Mouse (Mus musculus): ENCODE measurements around the gene Eno2. TPM values are rescaled to one million over a fixed set of nuclear protein-coding genes. Genes with fewer than 3 reads are reported as not detected.
"Not testable (repeated sequence)": the region's sequence is repeated elsewhere in the genome, so short reads cannot be mapped to it uniquely, and the experiment has no call there.

Eno2 gene
- polyA plus RNA-seq, 1 experiment from 2014 or later, result 3.5 TPM

DNA sequence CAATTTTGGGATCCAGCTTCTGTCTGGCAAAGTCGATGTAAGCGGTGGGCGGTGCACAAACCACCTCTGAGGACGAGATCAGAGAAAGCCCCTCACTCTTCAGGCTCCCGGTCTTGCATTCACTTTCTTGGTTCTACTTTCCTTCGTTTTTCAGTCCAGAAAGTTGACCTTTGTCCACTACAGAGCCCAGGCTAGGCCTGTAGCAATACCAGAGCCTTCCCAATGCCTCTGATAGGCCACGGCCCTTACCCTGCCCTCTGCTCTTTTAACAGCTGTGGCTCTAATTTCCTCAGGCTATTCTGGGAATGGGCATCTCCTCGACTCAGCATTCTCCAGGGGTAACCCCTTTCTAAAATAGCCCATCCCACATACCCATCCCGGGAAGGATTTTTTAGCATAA lies 43.4 kb upstream of the Eno2 start:
- Histone ChIP-seq H3K36me3 (ENCODE audit: control insufficient read depth, insufficient read depth, low read length) (peaks cover 22% of the 10 kb centered on the region), H3K27ac (ENCODE audit: low read length) (peak overlapping the region; percentile 94), H3K27me3 (ENCODE audit: control insufficient read depth, insufficient read depth, low read depth, low read length) (no peaks in the 10 kb centered on the region), H3K4me3 (ENCODE audit: low read length) (peak overlapping the region; percentile 82), H3K4me1 (replicated peaks; ENCODE audit: control insufficient read depth, insufficient read depth, low read length) (peaks cover 35% of the 10 kb centered on the region), H3K4me2 (ENCODE audit: low read depth, low read length) (peak overlapping the region; percentile 78), H3K9me3 (ENCODE audit: control insufficient read depth, low read length) (no peaks in the 10 kb centered on the region), H3K9ac (ENCODE audit: low read length) (peak overlapping the region; percentile 89)
- ATAC-seq (ENCODE audit: low read depth), result no peak
- 11% methylated on average over 9 of the region's 9 CpGs for WGBS

DNA sequence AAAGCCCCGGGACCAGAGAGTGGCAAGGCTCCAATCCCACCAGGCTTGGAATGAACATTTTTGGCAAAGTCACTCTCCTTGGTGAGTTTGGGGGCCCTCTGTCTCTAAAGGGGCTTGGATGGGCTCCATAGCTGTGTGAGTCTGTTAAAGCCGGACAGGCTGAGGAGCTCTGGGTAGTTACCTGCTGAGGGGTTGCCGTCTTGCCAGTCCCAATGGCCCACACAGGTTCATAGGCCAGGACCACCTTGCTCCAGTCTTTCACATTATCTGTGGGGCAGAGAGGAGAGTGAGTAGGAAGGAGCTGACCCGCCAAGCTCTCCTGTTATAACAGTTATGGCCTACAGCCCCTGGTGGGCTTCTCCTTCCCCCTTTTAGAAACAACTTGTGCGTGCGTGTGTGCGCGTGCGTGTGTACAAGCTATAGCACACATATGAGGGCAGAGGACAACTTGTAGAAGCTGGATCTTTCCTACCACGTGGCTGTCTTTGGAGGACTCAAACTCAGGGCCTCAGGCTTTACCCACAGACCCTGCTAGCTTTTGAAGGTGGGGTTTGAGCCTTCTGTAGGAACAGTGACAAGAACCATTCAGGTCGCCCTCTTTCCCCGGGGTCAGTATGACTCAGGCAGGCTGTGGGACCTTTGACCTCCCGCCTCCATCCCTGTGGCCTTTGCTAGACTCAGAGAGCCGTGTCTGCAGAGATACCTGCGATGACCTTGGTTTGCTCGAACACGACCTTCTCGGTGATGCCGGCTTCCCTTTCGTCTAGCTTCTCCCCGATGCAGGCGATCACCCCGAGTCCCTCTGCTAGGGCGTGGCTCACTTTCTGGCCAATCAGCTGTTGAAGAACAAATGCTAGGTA lies 42.5 kb upstream of the Eno2 start:
- 69% methylated on average over 24 of the region's 24 CpGs for WGBS
- Histone ChIP-seq H3K4me1 (replicated peaks; ENCODE audit: control insufficient read depth, insufficient read depth, low read length) (peaks cover 35% of the 10 kb centered on the region), H3K27ac (ENCODE audit: low read length) (no peak overlapping the region; the same call in 1 of the 2 replicates)

DNA sequence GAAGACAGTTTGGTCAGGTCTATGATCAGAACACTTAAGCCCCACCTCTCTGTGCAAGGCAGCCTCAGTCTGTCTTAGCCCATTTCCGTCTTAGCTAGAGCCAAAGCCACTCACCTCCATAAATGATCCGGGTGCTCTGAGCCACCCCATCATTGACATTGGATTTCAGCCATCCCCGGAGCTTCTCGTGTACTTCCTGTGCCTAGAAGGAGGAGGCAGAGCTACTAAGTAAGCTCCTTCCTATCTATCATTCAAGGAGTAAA lies 41.9 kb upstream of the Eno2 start:
- no peaks in the 10 kb centered on the region for H3K9me3 ChIP-seq (ENCODE audit: control insufficient read depth, low read length)
- no peak overlapping the region for H3K4me3 ChIP-seq (ENCODE audit: low read length)
- H3K27me3 ChIP-seq (ENCODE audit: control insufficient read depth, insufficient read depth, low read depth, low read length), result no peaks in the 10 kb centered on the region
- ATAC-seq (ENCODE audit: low read depth), result no peak
- no peak overlapping the region for H3K27ac ChIP-seq (ENCODE audit: low read length)
- peaks cover 39% of the 10 kb centered on the region for H3K4me1 ChIP-seq (replicated peaks; ENCODE audit: control insufficient read depth, insufficient read depth, low read length)
- WGBS, result 56% methylated on average over 4 of the region's 4 CpGs
- H3K36me3 ChIP-seq (ENCODE audit: control insufficient read depth, insufficient read depth, low read length), result peaks cover 12% of the 10 kb centered on the region
- no peak overlapping the region for H3K4me2 ChIP-seq (ENCODE audit: low read depth, low read length)
- no peak overlapping the region for H3K9ac ChIP-seq (ENCODE audit: low read length)

More for the DNA sequence above, 42.5 kb upstream of the Eno2 start:
- no peak for ATAC-seq (ENCODE audit: low read depth)
- peak overlapping the region; percentile 89 for H3K9ac ChIP-seq (ENCODE audit: low read length)
- no peaks in the 10 kb centered on the region for H3K9me3 ChIP-seq (ENCODE audit: control insufficient read depth, low read length)
- H3K4me2 ChIP-seq (ENCODE audit: low read depth, low read length), result peak overlapping the region; percentile 78
- H3K27me3 ChIP-seq (ENCODE audit: control insufficient read depth, insufficient read depth, low read depth, low read length), result no peaks in the 10 kb centered on the region
- peak overlapping the region; percentile 82 for H3K4me3 ChIP-seq (ENCODE audit: low read length)
- H3K36me3 ChIP-seq (ENCODE audit: control insufficient read depth, insufficient read depth, low read length), result peaks cover 14% of the 10 kb centered on the region

DNA sequence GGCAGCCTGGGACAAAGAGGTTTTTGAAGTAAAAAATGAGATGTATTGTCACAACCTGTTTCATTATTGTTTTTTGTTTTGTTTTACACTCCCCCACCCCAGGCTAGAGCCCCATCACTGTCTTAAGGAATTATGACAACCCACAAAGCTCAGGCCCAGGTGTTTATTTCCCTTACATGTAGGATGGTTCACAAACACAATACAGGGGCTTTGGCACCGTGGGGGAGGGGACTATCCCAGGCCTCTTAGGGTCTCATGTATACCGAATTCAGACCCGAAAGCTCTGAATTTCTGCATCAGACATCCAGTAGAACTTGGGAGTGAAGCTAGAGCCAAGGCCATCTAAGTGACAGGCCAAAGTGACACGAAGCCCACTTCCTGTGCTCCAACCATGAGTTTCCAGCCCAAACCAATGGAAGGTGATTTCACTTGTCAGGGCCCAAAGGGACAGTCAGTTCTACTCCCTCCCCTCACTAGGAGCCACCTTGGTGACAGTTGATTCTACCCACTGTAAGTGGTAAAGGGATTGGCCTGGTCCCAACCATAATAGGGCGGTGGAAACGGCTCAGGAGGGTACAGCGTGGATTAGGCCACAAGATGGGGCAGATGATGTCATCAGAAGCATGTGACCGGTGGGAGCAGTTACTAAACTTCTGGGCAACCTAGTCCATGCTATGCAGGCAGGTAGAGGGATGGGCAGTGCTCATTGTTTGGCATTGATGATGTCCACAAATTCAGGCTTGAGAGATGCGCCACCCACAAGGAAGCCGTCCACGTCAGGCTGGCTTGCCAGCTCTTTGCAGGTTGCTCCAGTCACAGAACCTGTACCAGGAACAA lies 41.3 kb upstream of the Eno2 start:
- H3K9ac ChIP-seq (ENCODE audit: low read length); H3K27me3 ChIP-seq (ENCODE audit: control insufficient read depth, insufficient read depth, low read depth, low read length); H3K9me3 ChIP-seq (ENCODE audit: control insufficient read depth, low read length); H3K27ac ChIP-seq (ENCODE audit: low read length); ATAC-seq (ENCODE audit: low read depth); H3K4me2 ChIP-seq (ENCODE audit: low read depth, low read length); H3K4me3 ChIP-seq (ENCODE audit: low read length): not testable (repeated sequence)
- 83% methylated on average over 10 of the region's 11 CpGs for WGBS
- Histone ChIP-seq H3K36me3 (ENCODE audit: control insufficient read depth, insufficient read depth, low read length) (peaks cover 12% of the 10 kb centered on the region), H3K4me1 (replicated peaks; ENCODE audit: control insufficient read depth, insufficient read depth, low read length) (peaks cover 42% of the 10 kb centered on the region)

DNA sequence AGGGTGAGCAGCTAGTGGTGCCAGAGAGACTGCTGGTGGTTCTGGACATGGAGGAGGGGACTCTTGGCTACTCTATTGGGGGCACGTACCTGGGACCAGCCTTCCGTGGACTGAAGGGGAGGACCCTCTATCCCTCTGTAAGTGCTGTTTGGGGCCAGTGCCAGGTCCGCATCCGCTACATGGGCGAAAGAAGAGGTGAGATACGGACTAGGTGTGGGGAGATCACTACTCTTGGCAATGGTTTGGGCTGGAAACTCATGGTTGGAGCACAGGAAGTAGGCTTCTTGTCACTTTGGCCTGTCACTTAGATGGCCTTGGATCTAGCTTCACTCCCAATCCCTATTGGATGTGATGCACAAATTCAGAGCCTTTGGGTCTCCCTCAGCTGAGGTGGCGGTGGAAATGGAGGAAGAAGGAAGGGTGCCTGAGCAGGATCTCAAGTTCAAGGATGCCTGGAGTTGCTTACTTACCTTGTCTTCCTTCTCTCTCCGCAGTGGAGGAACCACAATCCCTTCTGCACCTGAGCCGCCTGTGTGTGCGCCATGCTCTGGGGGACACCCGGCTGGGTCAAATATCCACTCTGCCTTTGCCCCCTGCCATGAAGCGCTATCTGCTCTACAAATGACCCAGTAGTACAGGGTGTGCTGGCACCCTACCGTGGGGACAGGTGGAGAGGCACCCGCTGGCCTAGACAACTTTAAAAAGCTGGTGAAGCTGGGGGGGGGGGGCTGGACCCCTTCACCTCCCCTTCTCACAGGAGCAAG lies 40.5 kb upstream of the Eno2 start:
- Histone ChIP-seq H3K27ac (ENCODE audit: low read length) (peak overlapping the region; percentile 96), H3K4me2 (ENCODE audit: low read depth, low read length) (peak overlapping the region; percentile 98), H3K9ac (ENCODE audit: low read length) (peak overlapping the region; percentile 84), H3K4me1 (replicated peaks; ENCODE audit: control insufficient read depth, insufficient read depth, low read length) (peaks cover 40% of the 10 kb centered on the region), H3K36me3 (ENCODE audit: control insufficient read depth, insufficient read depth, low read length) (peaks cover 12% of the 10 kb centered on the region), H3K27me3 (ENCODE audit: control insufficient read depth, insufficient read depth, low read depth, low read length) (no peaks in the 10 kb centered on the region), H3K9me3 (ENCODE audit: control insufficient read depth, low read length) (no peaks in the 10 kb centered on the region), H3K4me3 (ENCODE audit: low read length) (peak overlapping the region; percentile 77)
- WGBS, result 46% methylated on average over 14 of the region's 14 CpGs
- no peak for ATAC-seq (ENCODE audit: low read depth)

DNA sequence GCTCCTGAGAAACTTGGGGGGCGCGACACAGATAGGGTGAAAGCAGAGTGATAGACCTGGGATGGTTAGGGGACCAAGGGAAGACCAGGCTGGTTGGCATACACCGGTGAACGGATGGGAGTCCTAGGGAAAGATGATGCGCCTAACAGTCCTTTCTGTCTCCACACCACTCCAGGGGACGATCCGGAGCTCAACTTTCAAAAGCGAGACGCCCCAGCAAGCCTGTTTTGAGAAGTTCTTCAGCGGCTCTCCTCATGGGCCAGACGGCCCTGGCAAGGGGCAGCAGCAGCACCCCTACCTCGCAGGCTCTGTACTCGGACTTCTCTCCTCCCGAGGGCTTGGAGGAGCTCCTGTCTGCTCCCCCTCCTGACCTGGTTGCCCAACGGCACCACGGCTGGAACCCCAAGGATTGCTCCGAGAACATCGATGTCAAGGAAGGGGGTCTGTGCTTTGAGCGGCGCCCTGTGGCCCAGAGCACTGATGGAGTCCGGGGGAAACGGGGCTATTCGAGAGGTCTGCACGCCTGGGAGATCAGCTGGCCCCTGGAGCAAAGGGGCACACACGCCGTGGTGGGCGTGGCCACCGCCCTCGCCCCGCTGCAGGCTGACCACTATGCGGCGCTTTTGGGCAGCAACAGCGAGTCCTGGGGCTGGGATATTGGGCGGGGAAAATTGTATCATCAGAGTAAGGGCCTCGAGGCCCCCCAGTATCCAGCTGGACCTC lies 39.7 kb upstream of the Eno2 start:
- H3K4me3 ChIP-seq (ENCODE audit: low read length), result peak overlapping the region; percentile 77
- no peaks in the 10 kb centered on the region for H3K27me3 ChIP-seq (ENCODE audit: control insufficient read depth, insufficient read depth, low read depth, low read length)
- H3K27ac ChIP-seq (ENCODE audit: low read length), result peak overlapping the region; percentile 96
- peak overlapping the region; percentile 98 for H3K4me2 ChIP-seq (ENCODE audit: low read depth, low read length)
- H3K9ac ChIP-seq (ENCODE audit: low read length), result peak overlapping the region; percentile 84
- ATAC-seq (ENCODE audit: low read depth), result peak; percentile 26
- under 1% methylated on average over 35 of the region's 35 CpGs for WGBS
- H3K36me3 ChIP-seq (ENCODE audit: control insufficient read depth, insufficient read depth, low read length), result peaks cover 12% of the 10 kb centered on the region
- H3K4me1 ChIP-seq (replicated peaks; ENCODE audit: control insufficient read depth, insufficient read depth, low read length), result peaks cover 33% of the 10 kb centered on the region
- no peaks in the 10 kb centered on the region for H3K9me3 ChIP-seq (ENCODE audit: control insufficient read depth, low read length)

DNA sequence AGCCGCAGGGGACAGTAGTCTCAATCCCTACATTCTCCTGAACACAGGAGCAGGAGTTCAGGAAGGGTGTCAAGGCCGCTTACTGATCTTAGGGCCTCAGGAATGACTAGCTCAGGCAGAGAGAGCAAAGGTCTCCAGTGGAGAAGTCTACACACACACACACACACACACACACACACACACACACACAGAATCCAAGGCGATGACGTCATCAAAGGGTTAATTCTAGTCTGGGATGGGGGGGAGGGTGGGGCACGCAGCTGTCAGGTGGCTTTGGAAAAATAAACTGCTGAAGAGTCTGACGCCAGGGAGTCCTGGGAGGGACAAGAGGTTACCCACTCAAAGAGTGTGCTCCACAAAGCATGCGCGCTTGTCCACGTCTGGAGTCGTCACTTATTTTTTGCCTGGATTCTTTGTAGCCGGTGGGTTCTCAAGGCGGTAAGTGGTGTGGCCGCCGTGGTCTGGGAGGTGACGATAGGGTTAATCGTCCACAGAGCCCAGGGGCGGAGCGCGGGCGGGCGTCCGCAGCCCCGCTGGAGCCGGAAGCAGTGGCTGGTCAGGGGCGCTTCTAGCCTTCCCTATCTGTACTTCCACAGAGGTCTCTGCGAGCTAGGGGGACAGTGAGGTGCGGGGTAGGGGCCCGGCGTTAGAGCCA lies 39.0 kb upstream of the Eno2 start, which contains the start of gene Spsb2:
Spsb2 (plus strand) TSS at position 304 of the 655 bp plus-strand sequence.
- peak within 1 kb of the TSS; percentile 98 for H3K4me2 ChIP-seq (ENCODE audit: low read depth, low read length)

DNA sequence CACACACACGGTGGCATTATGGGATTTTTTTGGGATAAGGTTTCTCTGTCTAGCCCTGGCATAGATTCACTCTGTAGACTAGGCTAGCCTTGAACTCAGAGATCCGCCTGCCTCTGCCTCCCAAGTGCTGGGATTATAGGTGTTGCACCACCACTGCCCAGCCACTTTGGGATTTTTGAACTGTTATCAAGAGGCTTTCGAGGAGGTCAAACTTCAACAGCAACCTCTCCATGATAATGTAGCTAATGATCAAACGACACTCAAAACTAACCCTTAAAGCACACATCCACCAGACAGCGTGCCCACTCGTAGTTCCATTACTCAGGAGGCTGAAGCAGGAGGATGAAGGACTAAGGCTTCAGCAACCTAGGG lies 38.5 kb upstream of the Eno2 start:
- Histone ChIP-seq H3K27ac (ENCODE audit: low read length) (peak overlapping the region; percentile 96), H3K4me3 (ENCODE audit: low read length) (peak overlapping the region; percentile 77), H3K9me3 (ENCODE audit: control insufficient read depth, low read length) (no peaks in the 10 kb centered on the region), H3K36me3 (ENCODE audit: control insufficient read depth, insufficient read depth, low read length) (peaks cover 12% of the 10 kb centered on the region), H3K4me1 (replicated peaks; ENCODE audit: control insufficient read depth, insufficient read depth, low read length) (peaks cover 31% of the 10 kb centered on the region), H3K9ac (ENCODE audit: low read length) (peak overlapping the region; percentile 84), H3K27me3 (ENCODE audit: control insufficient read depth, insufficient read depth, low read depth, low read length) (no peaks in the 10 kb centered on the region), H3K4me2 (ENCODE audit: low read depth, low read length) (peak overlapping the region; percentile 98)
- ATAC-seq (ENCODE audit: low read depth), result no peak
- WGBS, result 59% methylated on average over 6 of the region's 6 CpGs

More for the DNA sequence above, 39.0 kb upstream of the Eno2 start, which contains the start of gene Spsb2:
- ATAC-seq (ENCODE audit: low read depth), result peak; percentile 72
- peak within 1 kb of the TSS; percentile 84 for H3K9ac ChIP-seq (ENCODE audit: low read length)
- no peaks in the 10 kb centered on the region for H3K9me3 ChIP-seq (ENCODE audit: control insufficient read depth, low read length)
- peaks cover 31% of the 10 kb centered on the region for H3K4me1 ChIP-seq (replicated peaks; ENCODE audit: control insufficient read depth, insufficient read depth, low read length)
- H3K4me3 ChIP-seq (ENCODE audit: low read length), result peak within 1 kb of the TSS; percentile 77
- no peaks in the 10 kb centered on the region for H3K27me3 ChIP-seq (ENCODE audit: control insufficient read depth, insufficient read depth, low read depth, low read length)
- peak within 1 kb of the TSS; percentile 96 for H3K27ac ChIP-seq (ENCODE audit: low read length)
- WGBS, result 2% methylated on average over 29 of the region's 29 CpGs
- H3K36me3 ChIP-seq (ENCODE audit: control insufficient read depth, insufficient read depth, low read length), result peaks cover 12% of the 10 kb centered on the region
